Mouse (Mus musculus) heart, postnatal 0 days (tissue): ENCODE results near the gene Cdh24.

Source experiments
- CTCF ChIP-seq: IDR thresholded peaks from 2 replicates; pipeline ENCODE4 v1.5.1; 2016; ENCODE audit warnings: antibody characterized with exemption, control low read depth, low read depth
- EP300 ChIP-seq: IDR thresholded peaks from 2 replicates; pipeline ENCODE4 v1.6.1; 2016; ENCODE audit warnings: antibody characterized with exemption, low read depth

DNA sequence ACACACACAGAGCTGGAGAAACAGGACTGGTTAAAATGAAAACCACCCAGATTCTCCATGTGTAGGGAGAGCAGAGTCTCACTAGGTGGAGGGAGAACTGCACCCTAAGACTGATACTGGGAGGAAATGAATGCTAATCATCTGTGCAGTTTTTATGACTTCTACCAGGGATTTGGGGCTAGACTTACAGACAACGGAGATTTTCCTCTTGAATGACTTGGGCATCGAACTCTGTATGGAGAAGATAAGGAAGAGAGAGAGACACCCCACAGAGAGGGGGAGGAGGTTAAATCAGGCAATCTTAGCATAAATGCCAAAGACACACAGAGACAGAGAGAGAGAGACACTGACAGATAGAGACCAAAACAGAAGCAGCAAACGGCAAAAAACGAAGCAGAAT lies 6.7 kb upstream of the Cdh24 start:
- TF ChIP-seq CTCF = no peak
- no peak for TF ChIP-seq EP300
